Mouse (Mus musculus) heart, adult 9 months (tissue): ENCODE results near the gene Uhrf1.
A peak's percentile ranks its signal among the peaks of the same experiment; 100 is the strongest.

Experiments used
- DNase-seq, 2 experiments: peaks; one replicate each; pipeline ENCODE4 v3.0.0; 2022; ENCODE audit warnings: low spot score in 2 of 2

The Uhrf1 gene

GRCm38 (mm10) chr17:56345364-56345763, 42.2 kb downstream of the Uhrf1 start:
- DNase-seq, result no peak

- DNase-seq, result no peak
These were observed 45.0 kb downstream of the Uhrf1 start for GRCm38 (mm10) chr17:56348128-56348527.

- no peak for DNase-seq
These were observed 45.5 kb downstream of the Uhrf1 start for GRCm38 (mm10) chr17:56348586-56348985.

GRCm38 (mm10) chr17:56350694-56351093, 47.6 kb downstream of the Uhrf1 start:
- peak; percentile 58 to 73 for DNase-seq

- peak; percentile 34 to 48 for DNase-seq
These were observed 54.1 kb downstream of the Uhrf1 start for GRCm38 (mm10) chr17:56356921-56357885.

GRCm38 (mm10) chr17:56359183-56359725, 56.1 kb downstream of the Uhrf1 start:
- no peak for DNase-seq

- DNase-seq, result no peak
These were observed 56.7 kb downstream of the Uhrf1 start for GRCm38 (mm10) chr17:56359864-56360263.

GRCm38 (mm10) chr17:56360451-56360850, 57.3 kb downstream of the Uhrf1 start:
- no peak for DNase-seq

- no peak for DNase-seq
These were observed 58.4 kb downstream of the Uhrf1 start for GRCm38 (mm10) chr17:56361542-56361941.

- no peak for DNase-seq
These were observed 62.9 kb downstream of the Uhrf1 start for GRCm38 (mm10) chr17:56365791-56366673.

GRCm38 (mm10) chr17:56368291-56368790, 65.2 kb downstream of the Uhrf1 start:
- DNase-seq, result no peak

- no peak for DNase-seq
These were observed 67.0 kb downstream of the Uhrf1 start for GRCm38 (mm10) chr17:56370090-56370489.

- DNase-seq, result no peak
These were observed 68.0 kb downstream of the Uhrf1 start for GRCm38 (mm10) chr17:56371029-56371660.

- no peak for DNase-seq
These were observed 69.0 kb downstream of the Uhrf1 start for GRCm38 (mm10) chr17:56372109-56372508.
